ENCODE assay signal across 14 mouse cellular contexts in genomic region chr2:147361581-147361980, GRCm38 (mm10). TPM values are rescaled to one million over a fixed set of nuclear protein-coding genes. Genes with fewer than 3 reads are reported as not detected.
DNase-seq lines count a peak whose midpoint lies in the region; ATAC-seq lines count a peak whose summit lies in the region.
"Had no signal": no experiment of that assay in that cellular context is flagged by ENCODE, and none has a peak within 500 bp of the region (broad histone marks: within the 10 kb centered on the region; RNA-seq: fewer than 3 reads in every experiment).

Gene Pax1 (plus strand): TSS chr2:147361925.

- intact Hi-C loops in heart, postnatal 14 days (cut with DNase I) = loop anchor here (10.0 kb wide), 1 partner anchor 683 kb away; the partner anchor contains the start of gene Foxa2

- H3K36me3 ChIP-seq in heart, embryonic 15.5 days = no peaks in the 10 kb centered on the region
- no peaks in the 10 kb centered on the region for H3K36me3 ChIP-seq in midbrain, embryonic 14.5 days (ENCODE audit: control insufficient read depth, insufficient read depth, low read length)
- no peaks in the 10 kb centered on the region for H3K36me3 ChIP-seq in midbrain, embryonic 16.5 days (ENCODE audit: control insufficient read depth, insufficient read depth, low read length)
- H3K36me3 ChIP-seq in embryonic facial prominence, embryonic 12.5 days = no peaks in the 10 kb centered on the region
- no peaks in the 10 kb centered on the region for H3K36me3 ChIP-seq in neural tube, embryonic 12.5 days

- H3K27ac ChIP-seq in heart, embryonic 15.5 days = no peak within 1 kb of the TSS
- no peak within 1 kb of the TSS for H3K27ac ChIP-seq in midbrain, embryonic 14.5 days (replicated peaks; ENCODE audit: low read depth, low read length)
- H3K27ac ChIP-seq in midbrain, embryonic 16.5 days (ENCODE audit: low read length) = no peak within 1 kb of the TSS
- no peak within 1 kb of the TSS for H3K27ac ChIP-seq in embryonic facial prominence, embryonic 12.5 days
- no peak within 1 kb of the TSS for H3K27ac ChIP-seq in neural tube, embryonic 12.5 days

- H3K4me3 ChIP-seq in heart, embryonic 15.5 days = peak within 1 kb of the TSS; percentile 17
- H3K4me3 ChIP-seq in midbrain, embryonic 14.5 days (replicated peaks; ENCODE audit: low read depth, low read length) = no peak within 1 kb of the TSS
- H3K4me3 ChIP-seq in midbrain, embryonic 16.5 days (ENCODE audit: low read depth, low read length) = no peak within 1 kb of the TSS
- H3K4me3 ChIP-seq in embryonic facial prominence, embryonic 12.5 days = peak within 1 kb of the TSS; percentile 30
- H3K4me3 ChIP-seq in neural tube, embryonic 12.5 days = peak within 1 kb of the TSS; percentile 7
- H3K4me3 ChIP-seq: erythroblast, embryonic 14.5 days had no signal

- no peak for DNase-seq in heart, postnatal 14 days
- DNase-seq in midbrain, embryonic 14.5 days = peak; percentile 41
- no peak for DNase-seq in layer of hippocampus, adult 9-11 months
- no peak for DNase-seq in cerebellum, postnatal 25 days
- DNase-seq: gastrocnemius, postnatal 36 days; spleen, adult 18-20 months had no signal

- ATAC-seq in heart, embryonic 15.5 days (replicated peaks; ENCODE audit: insufficient number of reproducible peaks, insufficient read depth, low FRiP score, low read depth) = no peak
- ATAC-seq in midbrain, embryonic 14.5 days (ENCODE audit: low FRiP score, low TSS enrichment) = no peak
- ATAC-seq in midbrain, embryonic 16.5 days = no peak
- ATAC-seq in embryonic facial prominence, embryonic 12.5 days (ENCODE audit: insufficient number of reproducible peaks, insufficient read depth, low FRiP score, low TSS enrichment) = no peak
- ATAC-seq in neural tube, embryonic 12.5 days (ENCODE audit: low FRiP score, low read depth) = no peak

- WGBS in heart, embryonic 15.5 days = 2% methylated on average over 18 of the region's 18 CpGs
- WGBS in midbrain, embryonic 14.5 days = under 1% methylated on average over 18 of the region's 18 CpGs
- under 1% methylated on average over 18 of the region's 18 CpGs for WGBS in midbrain, embryonic 16.5 days
- 1% methylated on average over 18 of the region's 18 CpGs for WGBS in embryonic facial prominence, embryonic 12.5 days
- WGBS in neural tube, embryonic 12.5 days = under 1% methylated on average over 18 of the region's 18 CpGs

- H3K27me3 ChIP-seq in heart, embryonic 15.5 days = peaks cover 95% of the 10 kb centered on the region
- peaks cover 98% of the 10 kb centered on the region for H3K27me3 ChIP-seq in midbrain, embryonic 14.5 days (ENCODE audit: control insufficient read depth, insufficient read depth, low read length)
- H3K27me3 ChIP-seq in midbrain, embryonic 16.5 days (ENCODE audit: control insufficient read depth, insufficient read depth, low read depth, low read length) = peaks cover 78% of the 10 kb centered on the region
- H3K27me3 ChIP-seq in embryonic facial prominence, embryonic 12.5 days = peaks cover 86% of the 10 kb centered on the region
- peaks cover 93% of the 10 kb centered on the region for H3K27me3 ChIP-seq in neural tube, embryonic 12.5 days (replicated peaks)

- peaks cover 20% of the 10 kb centered on the region for H3K4me1 ChIP-seq in heart, embryonic 15.5 days (replicated peaks)
- 0 out of 2 replicates have a peak, but pooled peaks cover 5% of the 10 kb centered on the region for H3K4me1 ChIP-seq in midbrain, embryonic 14.5 days (ENCODE audit: control insufficient read depth, insufficient read depth, low read length)
- H3K4me1 ChIP-seq in midbrain, embryonic 16.5 days (ENCODE audit: control insufficient read depth, insufficient read depth, low read length) = peaks cover 6% of the 10 kb centered on the region; the same call in 1 of the 2 replicates
- peaks cover 7% of the 10 kb centered on the region; the same call in 1 of the 2 replicates for H3K4me1 ChIP-seq in embryonic facial prominence, embryonic 12.5 days
- peaks cover 12% of the 10 kb centered on the region for H3K4me1 ChIP-seq in neural tube, embryonic 12.5 days

- peak within 1 kb of the TSS; percentile 14; the same call in 1 of the 2 replicates for H3K4me2 ChIP-seq in heart, embryonic 15.5 days
- H3K4me2 ChIP-seq in midbrain, embryonic 14.5 days (ENCODE audit: low read length) = no peak within 1 kb of the TSS
- no peak within 1 kb of the TSS for H3K4me2 ChIP-seq in midbrain, embryonic 16.5 days (ENCODE audit: low read length)
- H3K4me2 ChIP-seq in embryonic facial prominence, embryonic 12.5 days (replicated peaks) = peak within 1 kb of the TSS; percentile 37
- H3K4me2 ChIP-seq in neural tube, embryonic 12.5 days (replicated peaks) = peak within 1 kb of the TSS; percentile 14; the same call in 1 of the 2 replicates

- no peaks in the 10 kb centered on the region for H3K9me3 ChIP-seq in heart, embryonic 15.5 days (replicated peaks)
- no peaks in the 10 kb centered on the region for H3K9me3 ChIP-seq in midbrain, embryonic 14.5 days (ENCODE audit: control insufficient read depth, low read length)
- H3K9me3 ChIP-seq in midbrain, embryonic 16.5 days (replicated peaks; ENCODE audit: control insufficient read depth, low read length, poor library complexity, severe bottlenecking) = no peaks in the 10 kb centered on the region
- no peaks in the 10 kb centered on the region for H3K9me3 ChIP-seq in embryonic facial prominence, embryonic 12.5 days
- H3K9me3 ChIP-seq in neural tube, embryonic 12.5 days = no peaks in the 10 kb centered on the region

- no peak within 1 kb of the TSS for H3K9ac ChIP-seq in heart, embryonic 15.5 days
- no peak within 1 kb of the TSS for H3K9ac ChIP-seq in midbrain, embryonic 14.5 days (replicated peaks; ENCODE audit: low read length)
- H3K9ac ChIP-seq in midbrain, embryonic 16.5 days (ENCODE audit: low read depth, low read length) = no peak within 1 kb of the TSS
- peak within 1 kb of the TSS; percentile 34; the same call in 1 of the 2 replicates for H3K9ac ChIP-seq in embryonic facial prominence, embryonic 12.5 days
- no peak within 1 kb of the TSS for H3K9ac ChIP-seq in neural tube, embryonic 12.5 days

RNA-seq across cellular contexts. Expression of gene Pax1, which starts in this region (rescaled TPM):
- 1.1 and 18.0 TPM in 2 replicates for polyA plus RNA-seq in heart, embryonic 15.5 days (2015; fragmentation: Nextera tagmentation; extraction: Ambion mirVana)
- 1 to 10 TPM in 1 of 2 experiments, not detected in 1; 1.1 TPM for total RNA-seq in heart, postnatal 14 days (2021)
- polyA plus RNA-seq in midbrain, embryonic 14.5 days (2014; fragmentation: Nextera tagmentation; extraction: Ambion mirVana) = not detected in 2 replicates
- not detected in 2 replicates for polyA plus RNA-seq in midbrain, embryonic 16.5 days (2015; fragmentation: Nextera tagmentation; extraction: Ambion mirVana)
- 19.3 and 23.8 TPM in 2 replicates for polyA plus RNA-seq in embryonic facial prominence, embryonic 12.5 days (2016; fragmentation: Nextera tagmentation; extraction: Ambion mirVana)
- 10.9 and 17.6 TPM in 2 replicates for polyA plus RNA-seq in neural tube, embryonic 12.5 days (2016; fragmentation: Nextera tagmentation; extraction: Ambion mirVana)
- total RNA-seq: liver, adult 2 months; megakaryocyte, adult 5-6 weeks; neutrophil, adult 5-6 weeks had no signal
- polyA plus RNA-seq: erythroblast, embryonic 14.5 days; liver, adult 2 months had no signal

Comparison
In these comparisons a context has a peak if more than half of its experiments do, and no peak if none do; other contexts are left out.
1. Peak in DNase-seq in midbrain, embryonic 14.5 days; RNA of the gene not detected or under 1 TPM.
2. H3K4me2 ChIP-seq: peak in heart, embryonic 15.5 days (single experiment), embryonic facial prominence, embryonic 12.5 days (single experiment) and neural tube, embryonic 12.5 days (single experiment); none in midbrain, embryonic 14.5 days (single experiment) and midbrain, embryonic 16.5 days (single experiment).
3. H3K4me3 ChIP-seq: peak in heart, embryonic 15.5 days (single experiment), embryonic facial prominence, embryonic 12.5 days (single experiment) and neural tube, embryonic 12.5 days (single experiment); none in midbrain, embryonic 14.5 days (single experiment) and midbrain, embryonic 16.5 days (single experiment).